Mouse (Mus musculus) natural killer cell, adult 2 months (primary cell): ENCODE measurements around the gene St3gal3.

ENCODE experiments used
- DNase-seq, 2 experiments: peaks; one replicate each; pipeline ENCODE4 v3.0.0; 2022; ENCODE audit warnings: low spot score in 2 of 2

The St3gal3 gene

GRCm38 (mm10) chr4:118022406-118022805 is 112.3 kb downstream of the St3gal3 start:
- no peak for DNase-seq

GRCm38 (mm10) chr4:118019640-118020039 is 115.1 kb downstream of the St3gal3 start:
- DNase-seq: no peak

- no peak for DNase-seq
Observed at GRCm38 (mm10) chr4:118019218-118019617, 115.5 kb downstream of the St3gal3 start.

GRCm38 (mm10) chr4:118017021-118017805 is 117.5 kb downstream of the St3gal3 start:
- DNase-seq: no peak

- DNase-seq: no peak
Observed at GRCm38 (mm10) chr4:118016323-118016911, 118.3 kb downstream of the St3gal3 start.

- DNase-seq: no peak
Observed at GRCm38 (mm10) chr4:118015636-118016035, 119.1 kb downstream of the St3gal3 start.

GRCm38 (mm10) chr4:118015126-118015525 is 119.6 kb downstream of the St3gal3 start:
- DNase-seq: no peak

GRCm38 (mm10) chr4:118010661-118011173 is 124.0 kb downstream of the St3gal3 start:
- no peak for DNase-seq

GRCm38 (mm10) chr4:118008433-118009033 is 126.2 kb downstream of the St3gal3 start:
- DNase-seq: no peak

- DNase-seq: no peak
Observed at GRCm38 (mm10) chr4:118001355-118001754, 133.4 kb downstream of the St3gal3 start.

- no peak for DNase-seq
Observed at GRCm38 (mm10) chr4:118000605-118001208, 134.0 kb downstream of the St3gal3 start.

- no peak for DNase-seq
Observed at GRCm38 (mm10) chr4:117999951-118000350, 134.8 kb downstream of the St3gal3 start.

GRCm38 (mm10) chr4:117997381-117998269 is 137.1 kb downstream of the St3gal3 start:
- no peak for DNase-seq

GRCm38 (mm10) chr4:117996701-117997100 is 138.0 kb downstream of the St3gal3 start:
- no peak for DNase-seq

- no peak for DNase-seq
Observed at GRCm38 (mm10) chr4:117995461-117995860, 139.3 kb downstream of the St3gal3 start.

- DNase-seq: no peak
Observed at GRCm38 (mm10) chr4:117993421-117993820, 141.3 kb downstream of the St3gal3 start.

- no peak for DNase-seq
Observed at GRCm38 (mm10) chr4:117992872-117993271, 141.8 kb downstream of the St3gal3 start.

- DNase-seq: no peak
Observed at GRCm38 (mm10) chr4:117992036-117992435, 142.7 kb downstream of the St3gal3 start.

GRCm38 (mm10) chr4:117991055-117991627 is 143.6 kb downstream of the St3gal3 start:
- DNase-seq: no peak

GRCm38 (mm10) chr4:117990571-117990970 is 144.1 kb downstream of the St3gal3 start:
- no peak for DNase-seq

- no peak for DNase-seq
Observed at GRCm38 (mm10) chr4:117989801-117990200, 144.9 kb downstream of the St3gal3 start.
